Mouse (Mus musculus) hindbrain, embryonic 14.5 days (tissue): ENCODE measurements around the gene Vwc2. TPM values are rescaled to one million over a fixed set of nuclear protein-coding genes. Genes with fewer than 3 reads are reported as not detected.

Source experiments
- ATAC-seq: fragments of 200-750 bp; cut with Nextera tagmentation; 2 replicates; pipeline ENCODE4 v1.8.0; 2017; ENCODE audit warnings: moderate number of reproducible peaks, mild to moderate bottlenecking, moderate TSS enrichment, moderate library complexity; ENCODE audit not compliant: low FRiP score
- DNase-seq: peaks from one replicate; pipeline ENCODE4 v3.0.0-alpha.2; 2015; ENCODE audit warnings: low spot score
- H3K27ac ChIP-seq: fragments of 300-500 bp; sonication (generic); 2 replicates; pipeline ENCODE4 v1.5.1; 2014; ENCODE audit warnings: mild to moderate bottlenecking, moderate library complexity
- H3K27me3 ChIP-seq: fragments of 300-500 bp; sonication (generic); 2 replicates; pipeline ENCODE4 v1.6.1; 2014; ENCODE audit warnings: mild to moderate bottlenecking, low read length, mixed read lengths; ENCODE audit not compliant: control insufficient read depth, insufficient read depth
- H3K36me3 ChIP-seq: fragments of 300-500 bp; sonication (generic); replicated peaks from 2 replicates; pipeline ENCODE4 v1.6.1; 2014; ENCODE audit not compliant: control insufficient read depth, insufficient read depth
- H3K4me1 ChIP-seq: fragments of 300-500 bp; sonication (generic); replicated peaks from 2 replicates; pipeline ENCODE4 v1.6.1; 2014; ENCODE audit warnings: antibody characterized with exemption, low read length, mixed read lengths; ENCODE audit not compliant: control insufficient read depth, insufficient read depth
- H3K4me2 ChIP-seq: fragments of 300-500 bp; sonication (generic); replicated peaks from 2 replicates; pipeline ENCODE4 v1.6.1; 2014; ENCODE audit warnings: mild to moderate bottlenecking, moderate library complexity
- H3K4me3 ChIP-seq: fragments of 300-500 bp; sonication (generic); replicated peaks from 2 replicates; pipeline ENCODE4 v1.5.1; 2014; ENCODE audit warnings: mild to moderate bottlenecking, low read length
- H3K9ac ChIP-seq: fragments of 300-500 bp; sonication (generic); 2 replicates; pipeline ENCODE4 v1.6.1; 2014
- H3K9me3 ChIP-seq: fragments of 300-500 bp; sonication (generic); 2 replicates; pipeline ENCODE4 v1.6.1; 2016; ENCODE audit warnings: low read length; ENCODE audit not compliant: control insufficient read depth
- WGBS: fragments of 180-500 bp; shearing (Covaris S2); extraction: QIAGEN DNeasy Blood & Tissue Kit; methylation state at CpG from one replicate; pipeline ENCODE4 v1.1.7; 2014; 5-methylcytosine and 5-hydroxymethylcytosine counted together
- polyA plus RNA-seq: library from polyadenylated mRNA; unstranded; fragments of >200 nt; fragmentation: Nextera tagmentation; extraction: Ambion mirVana; gene quantifications from 2 replicates; pipeline ENCODE4 v1.2.1, GENCODE M21; 2014

Gene Vwc2
- polyA plus RNA-seq, 1 experiment from 2014 or later: 12.0 TPM

DNA sequence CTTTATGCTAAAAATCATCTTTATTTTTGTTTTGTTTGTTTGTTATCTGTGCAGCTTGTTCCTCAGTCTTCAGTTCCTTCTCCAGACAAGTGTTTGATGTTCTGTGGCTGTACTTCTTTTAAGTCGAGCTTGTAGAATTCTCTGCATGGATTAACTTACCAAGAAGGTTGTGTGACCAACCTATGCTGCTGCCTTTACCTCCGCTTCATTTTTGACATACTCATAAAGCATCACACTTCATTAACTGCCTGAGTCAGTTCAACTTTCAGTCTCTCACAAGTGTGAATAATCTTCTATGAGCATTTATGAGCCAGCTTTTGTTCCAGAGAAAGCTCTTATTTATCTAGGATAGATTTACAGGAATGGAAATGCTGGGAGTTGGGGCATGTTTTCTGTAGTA, 68.7 kb downstream of the Vwc2 start:
- Histone ChIP-seq H3K9ac (no peak overlapping the region), H3K4me1 (no peaks in the 10 kb centered on the region), H3K36me3 (no peaks in the 10 kb centered on the region), H3K4me3 (no peak overlapping the region), H3K9me3 (no peaks in the 10 kb centered on the region), H3K27me3 (no peaks in the 10 kb centered on the region), H3K27ac (no peak overlapping the region), H3K4me2 (no peak overlapping the region)
- DNase-seq (no peak), ATAC-seq (no peak)
- 88% methylated on average over 2 of the region's 2 CpGs for whole genome bisulfite sequencing

DNA sequence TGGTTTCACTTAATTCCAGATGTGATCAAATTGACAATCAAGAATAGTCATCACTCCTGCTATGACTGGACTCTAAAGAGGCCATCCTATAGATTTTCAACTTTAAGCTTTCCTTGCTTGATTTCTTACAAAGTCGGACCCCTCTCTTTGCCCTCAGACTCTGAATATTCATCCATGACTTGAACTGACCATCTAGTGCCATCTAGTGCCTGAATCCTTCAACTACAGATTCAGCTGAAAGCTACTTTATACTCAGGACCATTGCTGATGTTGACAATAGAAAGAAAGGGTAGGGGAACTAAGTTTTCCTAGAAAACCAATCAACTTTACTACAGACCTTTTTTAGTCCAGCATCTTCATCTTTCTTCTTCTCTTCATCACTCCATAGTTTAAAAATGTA, 109.1 kb downstream of the Vwc2 start:
- WGBS: 22% methylated on average over 1 of the region's 1 CpGs
- peak; percentile 76 for ATAC-seq
- Histone ChIP-seq H3K27ac (no peak overlapping the region), H3K36me3 (no peaks in the 10 kb centered on the region), H3K9me3 (no peaks in the 10 kb centered on the region), H3K4me1 (no peaks in the 10 kb centered on the region), H3K4me3 (no peak overlapping the region), H3K4me2 (no peak overlapping the region), H3K9ac (no peak overlapping the region), H3K27me3 (no peaks in the 10 kb centered on the region)
- peak; percentile 78 for DNase-seq

- Histone ChIP-seq H3K4me3 (no peak overlapping the region), H3K27me3 (no peaks in the 10 kb centered on the region), H3K27ac (no peak overlapping the region), H3K9ac (no peak overlapping the region), H3K9me3 (no peaks in the 10 kb centered on the region), H3K4me1 (no peaks in the 10 kb centered on the region), H3K36me3 (no peaks in the 10 kb centered on the region), H3K4me2 (no peak overlapping the region)
- WGBS: 81% methylated on average over 1 of the region's 1 CpGs
- no peak for DNase-seq
- no peak for ATAC-seq
These were observed 125.3 kb downstream of the Vwc2 start for GRCm38 (mm10) chr11:11239346-11239745.

- Histone ChIP-seq H3K9me3 (no peaks in the 10 kb centered on the region), H3K27me3 (no peaks in the 10 kb centered on the region), H3K4me2 (no peak overlapping the region), H3K36me3 (no peaks in the 10 kb centered on the region), H3K9ac (no peak overlapping the region), H3K4me1 (no peaks in the 10 kb centered on the region), H3K4me3 (no peak overlapping the region), H3K27ac (no peak overlapping the region)
- DNase-seq: no peak
- 0 out of 2 replicates have a peak, but pooled peaks have one; percentile 37 for ATAC-seq
- 81% methylated on average over 6 of the region's 6 CpGs for WGBS
These were observed 128.8 kb downstream of the Vwc2 start for GRCm38 (mm10) chr11:11242694-11243377.

GRCm38 (mm10) chr11:11257348-11257747, 143.3 kb downstream of the Vwc2 start:
- Histone ChIP-seq H3K36me3 (no peaks in the 10 kb centered on the region), H3K4me1 (no peaks in the 10 kb centered on the region), H3K27ac (no peak overlapping the region), H3K27me3 (no peaks in the 10 kb centered on the region), H3K4me3 (no peak overlapping the region), H3K4me2 (no peak overlapping the region), H3K9me3 (no peaks in the 10 kb centered on the region), H3K9ac (no peak overlapping the region)
- 97% methylated on average over 1 of the region's 1 CpGs for WGBS
- no peak for ATAC-seq
- DNase-seq: no peak

DNA sequence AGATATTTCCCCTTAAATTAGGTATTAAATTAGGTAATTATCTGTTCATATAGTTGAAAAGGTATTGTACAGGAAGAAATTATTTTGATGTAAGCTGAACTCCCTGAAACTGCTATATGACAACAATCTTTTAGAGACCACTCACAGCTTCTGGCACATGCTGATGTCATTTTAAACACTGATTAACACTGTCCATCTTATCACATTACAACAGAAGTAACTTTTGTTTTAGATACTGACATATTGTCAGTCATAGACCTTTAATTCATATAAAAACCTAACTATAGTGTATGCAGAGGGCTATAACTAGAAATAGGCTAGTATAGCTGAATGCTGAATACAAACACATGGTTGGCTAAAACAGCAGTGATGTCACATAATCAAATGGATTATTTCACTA, 166.1 kb downstream of the Vwc2 start:
- H3K4me2 ChIP-seq: no peak overlapping the region
- H3K4me1 ChIP-seq: no peaks in the 10 kb centered on the region
- H3K9ac ChIP-seq: no peak overlapping the region
- H3K9me3 ChIP-seq: no peaks in the 10 kb centered on the region
- H3K4me3 ChIP-seq: no peak overlapping the region
- H3K27ac ChIP-seq: no peak overlapping the region
- no peaks in the 10 kb centered on the region for H3K36me3 ChIP-seq
- DNase-seq (no peak), ATAC-seq (no peak)
- H3K27me3 ChIP-seq: no peaks in the 10 kb centered on the region

- DNase-seq (no peak), ATAC-seq (no peak)
- no peak overlapping the region for H3K4me3 ChIP-seq
- H3K27me3 ChIP-seq: no peaks in the 10 kb centered on the region
- no peak overlapping the region for H3K4me2 ChIP-seq
- no peak overlapping the region for H3K27ac ChIP-seq
- no peaks in the 10 kb centered on the region for H3K9me3 ChIP-seq
- H3K36me3 ChIP-seq: no peaks in the 10 kb centered on the region
- H3K4me1 ChIP-seq: no peaks in the 10 kb centered on the region
- WGBS: 74% methylated on average over 3 of the region's 3 CpGs
- H3K9ac ChIP-seq: no peak overlapping the region
These were observed 169.5 kb downstream of the Vwc2 start for GRCm38 (mm10) chr11:11283512-11283911.
